Mouse (Mus musculus): ENCODE measurements around the gene Rab8a.

- TF ChIP-seq CTCF (IDR thresholded peaks at IDR 0.05; ENCODE audit: borderline replicate concordance, insufficient read depth, low read depth, low read length), result no peak
- no peak for TF ChIP-seq POLR2A (IDR thresholded peaks at IDR 0.05; ENCODE audit: borderline replicate concordance, insufficient read depth, low read length)
Measured at GRCm38 (mm10) chr8:72215060-72215459, 54.1 kb downstream of the Rab8a start.
